Comparison of ENCODE assay signal across 24 mouse cellular contexts in the genomic region with DNA sequence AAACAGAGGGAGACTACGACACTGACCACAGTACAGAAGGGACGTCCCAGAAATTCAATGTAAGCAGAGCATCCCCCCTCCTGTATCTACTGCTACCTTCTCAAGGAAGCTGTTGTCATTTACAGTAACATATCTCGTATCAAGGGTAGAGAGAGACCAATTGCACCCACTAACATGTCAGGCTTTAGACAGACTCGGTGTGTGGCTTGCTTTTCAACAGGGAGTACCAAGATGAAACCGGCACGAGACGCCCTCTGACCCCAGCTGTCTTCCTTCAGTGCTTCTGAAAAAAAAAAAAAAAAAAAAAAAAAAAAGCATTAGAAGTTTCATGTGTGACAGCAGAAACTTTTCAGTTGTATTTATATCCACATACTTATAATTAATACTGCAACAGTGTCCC.
DNase-seq lines count a peak whose midpoint lies in the region; ATAC-seq lines count a peak whose summit lies in the region.
"Had no signal": no experiment of that assay in that cellular context is flagged by ENCODE, and none has a peak within 500 bp of the region (broad histone marks: within the 10 kb centered on the region; RNA-seq: fewer than 3 reads in every experiment).

No protein-coding gene starts in this region.

- DNase-seq in kidney, adult 18-20 months = no peak
- DNase-seq in kidney, postnatal 14 days = peak; percentile 5
- DNase-seq in gastrocnemius, postnatal 10 days = no peak
- DNase-seq in midbrain, embryonic 11.5 days (ENCODE audit: low spot score, missing footprints) = no peak
- DNase-seq: adrenal gland, postnatal 10 days; cerebellum, adult 11 months; cerebellum, adult 8-10 months; cerebellum, postnatal 10 days; cerebellum, postnatal 36 days; embryo, embryonic 11 days; gastrocnemius, postnatal 36 days; heart, adult 2 months had no signal

- H3K4me1 ChIP-seq in kidney, embryonic 14.5 days (ENCODE audit: control insufficient read depth, insufficient read depth, low read length) = no peaks in the 10 kb centered on the region
- no peaks in the 10 kb centered on the region for H3K4me1 ChIP-seq in kidney, embryonic 16.5 days (ENCODE audit: insufficient read depth, low read length)
- no peaks in the 10 kb centered on the region for H3K4me1 ChIP-seq in midbrain, embryonic 11.5 days (ENCODE audit: control insufficient read depth, insufficient read depth, low read length)
- H3K4me1 ChIP-seq: embryonic facial prominence, embryonic 10.5 days; embryonic facial prominence, embryonic 13.5 days; forebrain, embryonic 12.5 days; forebrain, embryonic 15.5 days; hindbrain, embryonic 12.5 days had no signal

- no peak overlapping the region for H3K27ac ChIP-seq in kidney, embryonic 14.5 days (ENCODE audit: low read depth, low read length)
- H3K27ac ChIP-seq in kidney, embryonic 16.5 days (ENCODE audit: low read length) = no peak overlapping the region
- no peak overlapping the region for H3K27ac ChIP-seq in midbrain, embryonic 11.5 days (ENCODE audit: low read depth, low read length)
- H3K27ac ChIP-seq: embryonic facial prominence, embryonic 10.5 days; embryonic facial prominence, embryonic 13.5 days; forebrain, embryonic 12.5 days; forebrain, embryonic 15.5 days; heart, adult 2 months; hindbrain, embryonic 12.5 days; hindbrain, embryonic 15.5 days had no signal

- H3K36me3 ChIP-seq in kidney, embryonic 14.5 days (ENCODE audit: control insufficient read depth, insufficient read depth, low read length) = no peaks in the 10 kb centered on the region
- H3K36me3 ChIP-seq in kidney, embryonic 16.5 days (ENCODE audit: insufficient read depth, low read length) = no peaks in the 10 kb centered on the region
- no peaks in the 10 kb centered on the region for H3K36me3 ChIP-seq in midbrain, embryonic 11.5 days (ENCODE audit: control insufficient read depth, insufficient read depth, low read length)
- H3K36me3 ChIP-seq: embryonic facial prominence, embryonic 10.5 days; embryonic facial prominence, embryonic 13.5 days; forebrain, embryonic 12.5 days; forebrain, embryonic 15.5 days; G1E; hindbrain, embryonic 12.5 days; hindbrain, embryonic 15.5 days had no signal

- H3K4me3 ChIP-seq in kidney, embryonic 14.5 days (ENCODE audit: low read length) = no peak overlapping the region
- no peak overlapping the region for H3K4me3 ChIP-seq in kidney, embryonic 16.5 days (ENCODE audit: low read length)
- no peak overlapping the region for H3K4me3 ChIP-seq in midbrain, embryonic 11.5 days (ENCODE audit: low read depth, low read length)
- H3K4me3 ChIP-seq: embryonic facial prominence, embryonic 10.5 days; embryonic facial prominence, embryonic 13.5 days; erythroblast, embryonic 14.5 days; forebrain, embryonic 12.5 days; forebrain, embryonic 15.5 days; heart, adult 2 months; hindbrain, embryonic 12.5 days; hindbrain, embryonic 15.5 days had no signal

- H3K9me3 ChIP-seq in kidney, embryonic 14.5 days (ENCODE audit: control insufficient read depth, low read length) = no peaks in the 10 kb centered on the region
- H3K9me3 ChIP-seq in kidney, embryonic 16.5 days (ENCODE audit: low read length) = no peaks in the 10 kb centered on the region
- H3K9me3 ChIP-seq in midbrain, embryonic 11.5 days (ENCODE audit: control insufficient read depth, low read length) = no peaks in the 10 kb centered on the region
- H3K9me3 ChIP-seq: embryonic facial prominence, embryonic 10.5 days; embryonic facial prominence, embryonic 13.5 days; forebrain, embryonic 12.5 days; forebrain, embryonic 15.5 days; G1E; hindbrain, embryonic 12.5 days; hindbrain, embryonic 15.5 days had no signal

- WGBS in kidney, embryonic 14.5 days = 47% methylated on average over 7 of the region's 7 CpGs
- WGBS in kidney, embryonic 16.5 days = 47% methylated on average over 7 of the region's 7 CpGs
- 77% methylated on average over 7 of the region's 7 CpGs for WGBS in midbrain, embryonic 11.5 days

- ATAC-seq in kidney, embryonic 14.5 days (ENCODE audit: low FRiP score, low TSS enrichment) = peak; percentile 49; the same call in 1 of the 2 replicates
- ATAC-seq in kidney, embryonic 16.5 days (ENCODE audit: low FRiP score, low TSS enrichment) = 0 out of 2 replicates have a peak, but pooled peaks have one; percentile 51
- ATAC-seq in midbrain, embryonic 11.5 days (ENCODE audit: low FRiP score) = no peak
- ATAC-seq: forebrain, embryonic 15.5 days; Patski had no signal

- no peaks in the 10 kb centered on the region for H3K27me3 ChIP-seq in kidney, embryonic 14.5 days (ENCODE audit: control insufficient read depth, insufficient read depth, low read length)
- H3K27me3 ChIP-seq in kidney, embryonic 16.5 days (ENCODE audit: insufficient read depth, low read length) = no peaks in the 10 kb centered on the region
- H3K27me3 ChIP-seq in midbrain, embryonic 11.5 days (ENCODE audit: control insufficient read depth, insufficient read depth, low read length) = no peaks in the 10 kb centered on the region
- H3K27me3 ChIP-seq: embryonic facial prominence, embryonic 13.5 days; forebrain, embryonic 12.5 days; forebrain, embryonic 15.5 days; hindbrain, embryonic 12.5 days; hindbrain, embryonic 15.5 days had no signal

- H3K9ac ChIP-seq in kidney, embryonic 14.5 days (ENCODE audit: low read depth, low read length) = no peak overlapping the region
- no peak overlapping the region for H3K9ac ChIP-seq in kidney, embryonic 16.5 days (replicated peaks; ENCODE audit: low read length)
- H3K9ac ChIP-seq in midbrain, embryonic 11.5 days (ENCODE audit: low read length) = no peak overlapping the region
- H3K9ac ChIP-seq: embryonic facial prominence, embryonic 13.5 days; forebrain, embryonic 12.5 days; forebrain, embryonic 15.5 days; hindbrain, embryonic 12.5 days; hindbrain, embryonic 15.5 days had no signal

- no peak overlapping the region for H3K4me2 ChIP-seq in kidney, embryonic 14.5 days (replicated peaks; ENCODE audit: low read depth, low read length)
- no peak overlapping the region for H3K4me2 ChIP-seq in kidney, embryonic 16.5 days (replicated peaks; ENCODE audit: low read depth, low read length)
- no peak overlapping the region for H3K4me2 ChIP-seq in midbrain, embryonic 11.5 days
- H3K4me2 ChIP-seq: embryonic facial prominence, embryonic 13.5 days; forebrain, embryonic 12.5 days; forebrain, embryonic 15.5 days; heart, embryonic 11.5 days; hindbrain, embryonic 12.5 days; hindbrain, embryonic 15.5 days had no signal
